Comparison of ENCODE assay signal across 19 mouse cellular contexts in the genomic region with DNA sequence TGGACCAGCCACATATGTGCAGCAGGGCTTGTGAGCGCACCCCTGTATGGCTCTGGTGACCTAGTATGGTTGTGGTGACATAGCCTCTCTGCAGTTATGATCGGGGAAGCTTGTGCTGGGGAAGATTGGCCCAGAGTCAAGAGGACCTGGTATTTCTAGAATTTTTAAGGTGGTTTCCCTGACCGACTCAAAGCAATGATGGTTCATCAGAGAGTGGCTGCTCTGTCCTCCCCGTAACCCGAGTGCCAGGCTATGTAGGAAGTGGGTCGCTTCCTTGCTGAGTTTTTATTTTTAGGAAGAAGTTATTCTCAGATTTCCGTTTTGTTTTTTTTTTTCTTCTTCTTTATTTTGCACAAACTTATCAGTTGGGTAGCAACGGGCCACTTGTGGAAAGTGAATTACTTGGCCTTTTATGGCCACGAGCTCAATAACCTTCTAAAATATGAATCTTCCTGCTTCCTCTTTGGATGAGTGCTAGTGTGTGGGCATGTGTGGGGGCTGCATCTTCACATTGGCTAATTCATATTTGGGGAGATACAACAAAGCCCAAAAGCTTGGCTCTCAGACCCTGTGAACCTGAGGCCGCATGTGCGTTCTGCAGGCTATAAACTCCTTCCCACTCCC.
DNase-seq lines count a peak whose midpoint lies in the region; ATAC-seq and TF ChIP-seq lines count a peak whose summit lies in the region.
"Had no signal": no experiment of that assay in that cellular context is flagged by ENCODE, and none has a peak within 500 bp of the region (broad histone marks: within the 10 kb centered on the region; RNA-seq: fewer than 3 reads in every experiment).

No protein-coding gene starts in this region.

- peak; percentile 75 for ATAC-seq in granulocyte monocyte progenitor cell, adult 5-6 weeks (replicated peaks; ENCODE audit: poor library complexity, severe bottlenecking)
- ATAC-seq in neutrophil, adult 5-6 weeks (ENCODE audit: extremely low read depth, insufficient number of reproducible peaks, low FRiP score, poor library complexity, severe bottlenecking) = 0 out of 2 replicates have a peak, but pooled peaks have one; percentile 26
- no peak for ATAC-seq in forebrain, embryonic 16.5 days

- no peak overlapping the region for H3K9ac ChIP-seq in heart, adult 2 months (ENCODE audit: low read depth, low read length)
- no peak overlapping the region for H3K9ac ChIP-seq in forebrain, embryonic 16.5 days (replicated peaks; ENCODE audit: low read depth, low read length)
- H3K9ac ChIP-seq: embryonic facial prominence, embryonic 15.5 days; forebrain, embryonic 12.5 days; heart, embryonic 15.5 days; hindbrain, embryonic 12.5 days; lung, embryonic 14.5 days had no signal

- H3K4me3 ChIP-seq in heart, adult 2 months = no peak overlapping the region
- H3K4me3 ChIP-seq in forebrain, embryonic 16.5 days (replicated peaks; ENCODE audit: low read length) = no peak overlapping the region
- H3K4me3 ChIP-seq: embryonic facial prominence, embryonic 15.5 days; forebrain, embryonic 12.5 days; heart, embryonic 15.5 days; hindbrain, embryonic 12.5 days had no signal

- no peak for TF ChIP-seq EP300 in heart, adult 2 months (IDR thresholded peaks at IDR 0.05; ENCODE audit: insufficient read depth, low read depth, low read length)

- peaks cover 8% of the 10 kb centered on the region for H3K4me1 ChIP-seq in heart, adult 2 months (ENCODE audit: control insufficient read depth, insufficient read depth, low read length)
- H3K4me1 ChIP-seq in forebrain, embryonic 16.5 days (replicated peaks; ENCODE audit: control insufficient read depth, insufficient read depth, low read length) = peaks cover 9% of the 10 kb centered on the region

- 47% methylated on average over 11 of the region's 11 CpGs for WGBS in heart, adult 2 months
- WGBS in forebrain, embryonic 16.5 days = 91% methylated on average over 11 of the region's 11 CpGs

- H3K4me2 ChIP-seq in forebrain, embryonic 16.5 days (ENCODE audit: low read length) = no peak overlapping the region
- H3K4me2 ChIP-seq: embryonic facial prominence, embryonic 15.5 days; forebrain, embryonic 12.5 days; heart, embryonic 15.5 days; hindbrain, embryonic 12.5 days; lung, embryonic 14.5 days had no signal

- no peak for TF ChIP-seq CTCF in heart, adult 2 months (IDR thresholded peaks at IDR 0.05)

- peak overlapping the region; percentile 13; the same call in 1 of the 2 replicates for H3K27ac ChIP-seq in heart, adult 2 months
- H3K27ac ChIP-seq in forebrain, embryonic 16.5 days (ENCODE audit: low read length) = no peak overlapping the region
- H3K27ac ChIP-seq: embryonic facial prominence, embryonic 15.5 days; forebrain, embryonic 12.5 days; heart, embryonic 15.5 days; hindbrain, embryonic 12.5 days had no signal

- H3K9me3 ChIP-seq in forebrain, embryonic 16.5 days (ENCODE audit: control insufficient read depth, low read length) = no peaks in the 10 kb centered on the region
- H3K9me3 ChIP-seq: embryonic facial prominence, embryonic 15.5 days; forebrain, embryonic 12.5 days; heart, embryonic 15.5 days; hindbrain, embryonic 12.5 days had no signal

- H3K79me2 ChIP-seq in heart, adult 2 months (replicated peaks; ENCODE audit: control insufficient read depth, insufficient read depth, low read length) = no peaks in the 10 kb centered on the region

- no peaks in the 10 kb centered on the region for H3K27me3 ChIP-seq in heart, adult 2 months (ENCODE audit: control insufficient read depth, insufficient read depth, low read length)
- no peaks in the 10 kb centered on the region for H3K27me3 ChIP-seq in forebrain, embryonic 16.5 days (replicated peaks; ENCODE audit: control insufficient read depth, insufficient read depth, low read length)
- H3K27me3 ChIP-seq: embryonic facial prominence, embryonic 15.5 days; forebrain, embryonic 12.5 days; heart, embryonic 15.5 days; hindbrain, embryonic 12.5 days had no signal

- no peak for DNase-seq in heart, adult 2 months
- no peak for DNase-seq in heart, postnatal 4 days
- DNase-seq in B cell, adult 2 months = peak; percentile 7 to 11
- DNase-seq in heart, postnatal 25 days (ENCODE audit: low spot score) = no peak
- no peak for DNase-seq in right cerebral cortex, adult 2 months (ENCODE audit: low spot score in 2 of 2)
- DNase-seq: cerebellum, adult 9-10 months; embryo, embryonic 11 days; heart, adult 18-20 months; kidney, postnatal 14 days; lung, embryonic 14.5 days; right cerebral cortex, postnatal 25 days; thymus, postnatal 4 days had no signal

- TF ChIP-seq POLR2A in heart, adult 2 months (IDR thresholded peaks at IDR 0.05; ENCODE audit: insufficient read depth, low read depth, low read length) = no peak

- peaks cover 4% of the 10 kb centered on the region for H3K36me3 ChIP-seq in heart, adult 2 months (ENCODE audit: control insufficient read depth, insufficient read depth, low read length)
- H3K36me3 ChIP-seq in forebrain, embryonic 16.5 days (ENCODE audit: control insufficient read depth, insufficient read depth) = peaks cover 11% of the 10 kb centered on the region

- intact Hi-C loops in heart, adult 2 months (cut with DNase I) = loop anchor here (5.0 kb wide), 1 partner anchor 76 kb away; no protein-coding TSS in a partner anchor
- intact Hi-C loops in heart, postnatal 25 days (cut with DNase I) = loop anchor here (5.0 kb wide), 1 partner anchor 51 kb away; no protein-coding TSS in a partner anchor

Comparison
In these comparisons a context has a peak if more than half of its experiments do, and no peak if none do; other contexts are left out.
1. DNase-seq: peak in B cell, adult 2 months (2 of 2); none in heart, adult 2 months (0 of 2), heart, postnatal 4 days (single experiment), heart, postnatal 25 days (single experiment) and right cerebral cortex, adult 2 months (0 of 2).